7 mouse cellular contexts compared by ENCODE assay signal in genomic region chr17:17293932-17294534, GRCm38 (mm10).
DNase-seq lines count a peak whose midpoint lies in the region; ATAC-seq and TF ChIP-seq lines count a peak whose summit lies in the region.
"Not testable (repeated sequence)": the region's sequence is repeated elsewhere in the genome, so short reads cannot be mapped to it uniquely, and the experiment has no call there.

No protein-coding gene starts in this region.

- H3K9me3 ChIP-seq in embryonic facial prominence, embryonic 10.5 days; intestine, postnatal 0 days (ENCODE audit: control insufficient read depth); midbrain, embryonic 12.5 days: not testable (repeated sequence)

- TF ChIP-seq CTCF in intestine, postnatal 0 days (IDR thresholded peaks at IDR 0.05; ENCODE audit: low read depth) = peak; percentile 58
- TF ChIP-seq CTCF in small intestine, adult 2 months (IDR thresholded peaks at IDR 0.05; ENCODE audit: extremely low read depth, insufficient read length, insufficient replicate concordance, low read depth, low read length) = not testable (repeated sequence)

- not testable (repeated sequence) for H3K36me3 ChIP-seq in embryonic facial prominence, embryonic 10.5 days (replicated peaks); intestine, postnatal 0 days (ENCODE audit: control insufficient read depth, insufficient read depth); midbrain, embryonic 12.5 days; small intestine, adult 2 months (ENCODE audit: control insufficient read depth, insufficient read depth, low read length)

- peak overlapping the region; percentile 59 for H3K4me3 ChIP-seq in embryonic facial prominence, embryonic 10.5 days
- H3K4me3 ChIP-seq in intestine, postnatal 0 days (ENCODE audit: low read depth, low read length) = peak overlapping the region; percentile 48
- peak overlapping the region; percentile 51 for H3K4me3 ChIP-seq in midbrain, embryonic 12.5 days
- H3K4me3 ChIP-seq in small intestine, adult 2 months (ENCODE audit: low read depth, low read length) = peak overlapping the region; percentile 76

- not testable (repeated sequence) for H3K9ac ChIP-seq in intestine, postnatal 0 days (ENCODE audit: low read depth, low read length); midbrain, embryonic 12.5 days (replicated peaks)

- not testable (repeated sequence) for H3K4me1 ChIP-seq in embryonic facial prominence, embryonic 10.5 days; intestine, postnatal 0 days (replicated peaks; ENCODE audit: control insufficient read depth, insufficient read depth, low read length); midbrain, embryonic 12.5 days; small intestine, adult 2 months (ENCODE audit: control insufficient read depth, insufficient read depth, insufficient read length, low read length)

- peak; percentile 88 for DNase-seq in adrenal gland, postnatal 10 days
- DNase-seq in embryonic facial prominence, embryonic 10.5 days (ENCODE audit: low spot score) = peak; percentile 79
- peak; percentile 65 for DNase-seq in gonadal fat pad, adult 2 months (ENCODE audit: low read depth)
- peak; percentile 81 for DNase-seq in left cerebral cortex, postnatal 4 days

- peak overlapping the region; percentile 80 for H3K27ac ChIP-seq in embryonic facial prominence, embryonic 10.5 days (replicated peaks)
- H3K27ac ChIP-seq in intestine, postnatal 0 days (ENCODE audit: low read depth, low read length) = not testable (repeated sequence)
- H3K27ac ChIP-seq in midbrain, embryonic 12.5 days (replicated peaks) = peak overlapping the region; percentile 67
- H3K27ac ChIP-seq in small intestine, adult 2 months (ENCODE audit: insufficient read depth, low read depth, low read length) = peak overlapping the region; percentile 89

- ATAC-seq in intestine, postnatal 0 days = peak; percentile 100
- peak; percentile 99 for ATAC-seq in midbrain, embryonic 12.5 days (ENCODE audit: low FRiP score, low read depth)

- not testable (repeated sequence) for H3K27me3 ChIP-seq in embryonic facial prominence, embryonic 10.5 days (replicated peaks; ENCODE audit: low read depth, poor library complexity, severe bottlenecking); intestine, postnatal 0 days (replicated peaks; ENCODE audit: control insufficient read depth, insufficient read depth, low read length); midbrain, embryonic 12.5 days; small intestine, adult 2 months (ENCODE audit: control insufficient read depth, insufficient read depth, low read length)

- H3K4me2 ChIP-seq in intestine, postnatal 0 days (replicated peaks; ENCODE audit: low read depth) = peak overlapping the region; percentile 56
- H3K4me2 ChIP-seq in midbrain, embryonic 12.5 days (replicated peaks) = peak overlapping the region; percentile 49

- TF ChIP-seq POLR2A in small intestine, adult 2 months (IDR thresholded peaks at IDR 0.05; ENCODE audit: low read depth, low read length) = not testable (repeated sequence)

- intact Hi-C loops in left cerebral cortex, postnatal 4 days (cut with DNase I) = not testable (repeated sequence)

- 0% methylated on average over 13 of the region's 13 CpGs for WGBS in embryonic facial prominence, embryonic 10.5 days
- WGBS in intestine, postnatal 0 days = 0% methylated on average over 13 of the region's 13 CpGs
- WGBS in midbrain, embryonic 12.5 days = under 1% methylated on average over 13 of the region's 13 CpGs
- WGBS in small intestine, adult 2 months = 0% methylated on average over 13 of the region's 13 CpGs
